Mouse (Mus musculus): ENCODE data around the gene Snrpf.

DNA sequence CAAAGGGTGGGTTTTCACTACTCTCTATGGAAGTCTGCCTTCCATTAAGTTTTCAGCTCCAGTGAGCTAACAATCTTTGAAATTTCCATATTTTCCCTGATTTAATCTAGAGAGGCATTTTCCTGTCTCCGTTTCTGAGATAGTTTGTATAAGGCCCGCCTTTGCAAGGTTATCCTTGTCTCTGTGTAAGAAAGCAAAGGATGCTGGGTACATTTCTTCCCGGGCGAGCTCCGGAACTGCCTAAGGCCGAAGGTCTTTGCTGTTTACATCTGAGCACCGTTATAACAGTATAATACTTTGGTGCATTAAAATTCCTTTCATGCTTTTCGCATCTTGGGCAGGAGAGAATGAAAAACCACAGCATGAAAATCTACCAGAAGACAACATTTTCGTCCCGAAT lies 39.7 kb downstream of the Snrpf start:
- TF ChIP-seq CTCF (IDR thresholded peaks at IDR 0.05; ENCODE audit: borderline replicate concordance, insufficient read depth, low read depth, low read length) (no peak), POLR2A (IDR thresholded peaks at IDR 0.05; ENCODE audit: borderline replicate concordance, insufficient read depth, low read length) (no peak)
